Mouse (Mus musculus): ENCODE measurements around the gene Srsf7.

Srsf7 gene

GRCm38 (mm10) chr17:80160454-80160853 lies 46.7 kb downstream of the Srsf7 start:
- no peak for ATAC-seq (ENCODE audit: insufficient number of reproducible peaks, low FRiP score, low TSS enrichment)

- ATAC-seq (ENCODE audit: insufficient number of reproducible peaks, low FRiP score, low TSS enrichment), result no peak
These were observed 49.6 kb downstream of the Srsf7 start for GRCm38 (mm10) chr17:80157489-80157888.

GRCm38 (mm10) chr17:80156905-80157304 lies 50.2 kb downstream of the Srsf7 start:
- ATAC-seq (ENCODE audit: insufficient number of reproducible peaks, low FRiP score, low TSS enrichment), result no peak

- ATAC-seq (ENCODE audit: insufficient number of reproducible peaks, low FRiP score, low TSS enrichment), result no peak
These were observed 53.5 kb downstream of the Srsf7 start for GRCm38 (mm10) chr17:80153631-80154030.

GRCm38 (mm10) chr17:80152767-80153630 lies 54.1 kb downstream of the Srsf7 start:
- ATAC-seq (ENCODE audit: insufficient number of reproducible peaks, low FRiP score, low TSS enrichment), result no peak

GRCm38 (mm10) chr17:80151353-80151752 lies 55.8 kb downstream of the Srsf7 start:
- no peak for ATAC-seq (ENCODE audit: insufficient number of reproducible peaks, low FRiP score, low TSS enrichment)
